Mouse (Mus musculus) mature B cell (primary cell): ENCODE results near the gene Fgr.

Source experiments
- in situ Hi-C: fragments of 300-500 bp; cut with MboI; formaldehyde crosslinking; loops from 2 replicates; pipeline ENCODE4 v1.14.3; 2019

Gene Fgr

DNA sequence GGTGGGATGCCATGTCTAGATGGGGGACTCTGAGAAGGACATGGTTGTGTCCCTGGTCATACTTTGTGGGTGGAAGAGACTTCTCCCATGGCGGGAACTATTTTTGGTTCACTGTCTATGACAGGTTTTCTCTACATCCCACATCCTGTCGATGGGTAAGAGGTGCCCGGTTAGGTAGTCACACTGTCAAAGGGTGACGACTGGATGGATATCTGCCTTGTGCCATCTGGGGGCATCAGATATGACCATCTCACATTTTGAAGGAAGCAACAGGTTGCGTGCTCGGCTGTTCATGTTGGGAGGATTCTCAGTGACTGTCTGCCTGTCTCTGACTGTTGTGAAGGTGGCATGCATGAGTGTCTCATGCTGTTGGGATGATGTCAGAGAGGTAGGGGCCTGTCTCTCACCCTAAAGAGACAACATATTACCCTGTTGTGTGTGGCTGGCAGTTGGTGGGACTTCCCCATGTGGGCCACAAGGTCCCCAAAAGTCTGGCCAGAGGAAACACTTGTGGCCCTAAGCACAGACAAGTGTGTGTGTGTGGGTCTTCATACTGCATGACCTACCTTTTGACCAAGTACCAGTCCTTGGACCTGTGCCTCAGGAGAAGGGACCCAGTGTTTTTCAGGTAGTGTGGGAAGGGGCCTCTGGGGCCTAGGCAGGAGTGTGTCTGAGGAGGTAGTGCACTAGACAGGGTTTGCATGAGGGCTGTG, 77.1 kb downstream of the Fgr start:
- in situ Hi-C loops: no loop called here

DNA sequence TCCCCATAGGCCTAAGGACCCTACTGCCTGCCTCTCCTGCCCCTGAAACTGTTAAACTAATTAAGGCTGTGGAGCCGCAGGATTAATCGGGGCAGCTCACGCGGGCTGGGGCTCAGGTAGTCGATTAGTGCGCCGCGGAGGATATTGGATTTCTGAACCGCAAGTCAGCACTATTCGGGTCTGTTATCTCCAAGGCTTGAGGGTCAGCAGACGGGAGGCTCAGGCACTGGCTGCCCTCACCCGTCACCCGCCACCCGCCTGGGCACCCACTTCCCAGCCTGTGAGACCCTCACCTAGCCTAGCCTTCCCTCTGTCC, 77.6 kb downstream of the Fgr start:
- in situ Hi-C loops: no loop called here
